8 mouse cellular contexts compared by ENCODE assay signal in genomic region chr7:16314221-16314775, GRCm38 (mm10). TPM values are rescaled to one million over a fixed set of nuclear protein-coding genes. Genes with fewer than 3 reads are reported as not detected.
DNase-seq lines count a peak whose midpoint lies in the region; ATAC-seq and TF ChIP-seq lines count a peak whose summit lies in the region.

No protein-coding gene starts in this region.

- H3K4me1 ChIP-seq in lung, embryonic 14.5 days (ENCODE audit: insufficient read depth) = peaks cover 17% of the 10 kb centered on the region
- H3K4me1 ChIP-seq in embryonic facial prominence, embryonic 15.5 days = peaks cover 51% of the 10 kb centered on the region
- peaks cover 37% of the 10 kb centered on the region for H3K4me1 ChIP-seq in intestine, embryonic 16.5 days (ENCODE audit: control insufficient read depth, insufficient read depth, low read length)
- peaks cover 48% of the 10 kb centered on the region for H3K4me1 ChIP-seq in neural tube, embryonic 15.5 days

- peak overlapping the region; percentile 59 for H3K4me3 ChIP-seq in lung, embryonic 14.5 days (ENCODE audit: low read depth, low read length)
- H3K4me3 ChIP-seq in embryonic facial prominence, embryonic 15.5 days (replicated peaks) = peak overlapping the region; percentile 65
- peak overlapping the region; percentile 82 for H3K4me3 ChIP-seq in intestine, embryonic 16.5 days (ENCODE audit: low read length)
- H3K4me3 ChIP-seq in neural tube, embryonic 15.5 days (replicated peaks) = peak overlapping the region; percentile 69

- peak overlapping the region; percentile 81 for H3K9ac ChIP-seq in lung, embryonic 14.5 days
- peak overlapping the region; percentile 39 for H3K9ac ChIP-seq in embryonic facial prominence, embryonic 15.5 days
- H3K9ac ChIP-seq in intestine, embryonic 16.5 days (ENCODE audit: low read depth, low read length) = peak overlapping the region; percentile 98
- peak overlapping the region; percentile 84 for H3K9ac ChIP-seq in neural tube, embryonic 15.5 days (replicated peaks)

- H3K36me3 ChIP-seq in lung, embryonic 14.5 days (ENCODE audit: insufficient read depth) = no peaks in the 10 kb centered on the region
- H3K36me3 ChIP-seq in embryonic facial prominence, embryonic 15.5 days = 0 out of 2 replicates have a peak, but pooled peaks cover 3% of the 10 kb centered on the region
- no peaks in the 10 kb centered on the region for H3K36me3 ChIP-seq in intestine, embryonic 16.5 days (ENCODE audit: control insufficient read depth, insufficient read depth, low read length)
- peaks cover 15% of the 10 kb centered on the region; the same call in 1 of the 2 replicates for H3K36me3 ChIP-seq in neural tube, embryonic 15.5 days

- no peak for TF ChIP-seq CTCF in lung, embryonic 14.5 days (IDR thresholded peaks at IDR 0.05; ENCODE audit: low read depth)

- H3K27me3 ChIP-seq in lung, embryonic 14.5 days (ENCODE audit: insufficient read depth, low read length) = peaks cover 12% of the 10 kb centered on the region
- H3K27me3 ChIP-seq in embryonic facial prominence, embryonic 15.5 days = no peaks in the 10 kb centered on the region; the same call in 1 of the 2 replicates
- no peaks in the 10 kb centered on the region for H3K27me3 ChIP-seq in intestine, embryonic 16.5 days (replicated peaks; ENCODE audit: control insufficient read depth, insufficient read depth, low read length)
- no peaks in the 10 kb centered on the region for H3K27me3 ChIP-seq in neural tube, embryonic 15.5 days (replicated peaks)

- WGBS in lung, embryonic 14.5 days = 11% methylated on average over 13 of the region's 13 CpGs
- WGBS in embryonic facial prominence, embryonic 15.5 days = 9% methylated on average over 13 of the region's 13 CpGs
- 16% methylated on average over 13 of the region's 13 CpGs for WGBS in intestine, embryonic 16.5 days
- WGBS in neural tube, embryonic 15.5 days = 11% methylated on average over 13 of the region's 13 CpGs

- peak overlapping the region; percentile 100 for H3K4me2 ChIP-seq in lung, embryonic 14.5 days
- peak overlapping the region; percentile 99 for H3K4me2 ChIP-seq in embryonic facial prominence, embryonic 15.5 days (replicated peaks)
- peak overlapping the region; percentile 98 for H3K4me2 ChIP-seq in intestine, embryonic 16.5 days (ENCODE audit: low read depth, low read length)
- peak overlapping the region; percentile 95 for H3K4me2 ChIP-seq in neural tube, embryonic 15.5 days

- no peak; the same call in 1 of the 2 replicates for ATAC-seq in lung, embryonic 14.5 days (ENCODE audit: insufficient read depth)
- no peak for ATAC-seq in embryonic facial prominence, embryonic 15.5 days (ENCODE audit: insufficient number of reproducible peaks, low FRiP score, low TSS enrichment, low read depth)
- ATAC-seq in intestine, embryonic 16.5 days = no peak; the same call in 1 of the 2 replicates
- ATAC-seq in neural tube, embryonic 15.5 days (ENCODE audit: low FRiP score) = no peak; the same call in none of the 2 replicates

- H3K27ac ChIP-seq in lung, embryonic 14.5 days (ENCODE audit: low read depth) = peak overlapping the region; percentile 95
- H3K27ac ChIP-seq in embryonic facial prominence, embryonic 15.5 days (replicated peaks) = peak overlapping the region; percentile 95
- peak overlapping the region; percentile 97 for H3K27ac ChIP-seq in intestine, embryonic 16.5 days (ENCODE audit: low read length)
- peak overlapping the region; percentile 91 for H3K27ac ChIP-seq in neural tube, embryonic 15.5 days (replicated peaks)

- DNase-seq in lung, embryonic 14.5 days = no peak
- no peak for DNase-seq in lung, postnatal 14 days
- no peak for DNase-seq in T-cell, adult 2 months (ENCODE audit: low spot score)
- DNase-seq in gastrocnemius, adult 8-10 months (ENCODE audit: low spot score in 2 of 2) = no peak
- no peak for DNase-seq in right cerebral cortex, postnatal 36 days (ENCODE audit: low spot score in 2 of 2)

- no peaks in the 10 kb centered on the region for H3K9me3 ChIP-seq in lung, embryonic 14.5 days (ENCODE audit: low read depth, low read length)
- no peaks in the 10 kb centered on the region for H3K9me3 ChIP-seq in embryonic facial prominence, embryonic 15.5 days (replicated peaks)
- H3K9me3 ChIP-seq in intestine, embryonic 16.5 days (ENCODE audit: control insufficient read depth, low read length) = no peaks in the 10 kb centered on the region
- no peaks in the 10 kb centered on the region for H3K9me3 ChIP-seq in neural tube, embryonic 15.5 days (replicated peaks)

RNA-seq across cellular contexts. Expression of gene Bbc3, which starts 6.1 kb away (rescaled TPM):
- 4.9 and 6.4 TPM in 2 replicates for polyA plus RNA-seq in lung, embryonic 14.5 days (2014; fragmentation: Nextera tagmentation; extraction: Ambion mirVana)
- polyA plus RNA-seq in embryonic facial prominence, embryonic 15.5 days (2015; fragmentation: Nextera tagmentation; extraction: Ambion mirVana) = 5.1 and 7.5 TPM in 2 replicates
- polyA plus RNA-seq in intestine, embryonic 16.5 days (2015; fragmentation: Nextera tagmentation; extraction: Ambion mirVana) = 6.2 and 6.6 TPM in 2 replicates
- polyA plus RNA-seq in neural tube, embryonic 15.5 days (2015; fragmentation: Nextera tagmentation; extraction: Ambion mirVana) = 25.4 and 27.5 TPM in 2 replicates
- 1 to 10 TPM; 1.4 to 2.1 (median 1.5) TPM for total RNA-seq in gastrocnemius, adult 8-10 months (2022)

RNA-seq across cellular contexts. Expression of gene Ccdc9, which starts 27.7 kb away (rescaled TPM):
- polyA plus RNA-seq in lung, embryonic 14.5 days (2014; fragmentation: Nextera tagmentation; extraction: Ambion mirVana) = 17.7 and 22.7 TPM in 2 replicates
- 27.0 and 31.1 TPM in 2 replicates for polyA plus RNA-seq in embryonic facial prominence, embryonic 15.5 days (2015; fragmentation: Nextera tagmentation; extraction: Ambion mirVana)
- polyA plus RNA-seq in intestine, embryonic 16.5 days (2015; fragmentation: Nextera tagmentation; extraction: Ambion mirVana) = 19.8 and 20.8 TPM in 2 replicates
- 23.3 and 24.5 TPM in 2 replicates for polyA plus RNA-seq in neural tube, embryonic 15.5 days (2015; fragmentation: Nextera tagmentation; extraction: Ambion mirVana)
- 10 to 100 TPM; 28.4 to 37.4 (median 32.2) TPM for total RNA-seq in gastrocnemius, adult 8-10 months (2022)

RNA-seq across cellular contexts. Expression of gene Inafm1, which starts 40.9 kb away (rescaled TPM):
- polyA plus RNA-seq in lung, embryonic 14.5 days (2014; fragmentation: Nextera tagmentation; extraction: Ambion mirVana) = 14.3 and 14.5 TPM in 2 replicates
- polyA plus RNA-seq in embryonic facial prominence, embryonic 15.5 days (2015; fragmentation: Nextera tagmentation; extraction: Ambion mirVana) = 29.6 and 32.8 TPM in 2 replicates
- 13.0 and 14.2 TPM in 2 replicates for polyA plus RNA-seq in intestine, embryonic 16.5 days (2015; fragmentation: Nextera tagmentation; extraction: Ambion mirVana)
- 56.4 and 66.4 TPM in 2 replicates for polyA plus RNA-seq in neural tube, embryonic 15.5 days (2015; fragmentation: Nextera tagmentation; extraction: Ambion mirVana)
- total RNA-seq in gastrocnemius, adult 8-10 months (2022) = 10 to 100 TPM; 13.6 to 19.4 (median 15.8) TPM

RNA-seq across cellular contexts. Expression of gene C5ar1, which starts 55.0 kb away (rescaled TPM):
- 1.7 and 2.0 TPM in 2 replicates for polyA plus RNA-seq in lung, embryonic 14.5 days (2014; fragmentation: Nextera tagmentation; extraction: Ambion mirVana)
- 4.4 and 4.5 TPM in 2 replicates for polyA plus RNA-seq in embryonic facial prominence, embryonic 15.5 days (2015; fragmentation: Nextera tagmentation; extraction: Ambion mirVana)
- polyA plus RNA-seq in intestine, embryonic 16.5 days (2015; fragmentation: Nextera tagmentation; extraction: Ambion mirVana) = 1.9 and 2.4 TPM in 2 replicates
- polyA plus RNA-seq in neural tube, embryonic 15.5 days (2015; fragmentation: Nextera tagmentation; extraction: Ambion mirVana) = 1.7 and 2.7 TPM in 2 replicates
- total RNA-seq in gastrocnemius, adult 8-10 months (2022) = 1 to 10 TPM in 2 of 4 experiments, under 1 TPM in 2; 0.44 to 1.4 (median 0.92) TPM

Comparison
In these comparisons a context has a peak if more than half of its experiments do, and no peak if none do; other contexts are left out.
1. H3K9ac ChIP-seq: peak in every context shown above with its lines; median percentile 98 in intestine, embryonic 16.5 days; 84 in neural tube, embryonic 15.5 days; 81 in lung, embryonic 14.5 days; 39 in embryonic facial prominence, embryonic 15.5 days.